Mouse (Mus musculus): Measurements from ENCODE around the gene Jade1.
A peak's percentile ranks its signal among the peaks of the same experiment; 100 is the strongest.

Gene Jade1

GRCm38 (mm10) chr3:41555491-41556381 is at the start of gene Jade1:
Gene Jade1 (plus strand): TSS chr3:41555731.
- no peak for DNase-seq (ENCODE audit: low read depth, low spot score)

GRCm38 (mm10) chr3:41509441-41509840 is 46.1 kb upstream of the Jade1 start:
- DNase-seq (ENCODE audit: low read depth, low spot score), result peak; percentile 88

GRCm38 (mm10) chr3:41510191-41510590 is 45.3 kb upstream of the Jade1 start:
- no peak for DNase-seq (ENCODE audit: low read depth, low spot score)

GRCm38 (mm10) chr3:41510750-41511149 is 44.8 kb upstream of the Jade1 start:
- DNase-seq (ENCODE audit: low read depth, low spot score), result no peak

- DNase-seq (ENCODE audit: low read depth, low spot score), result no peak
Measured at GRCm38 (mm10) chr3:41514003-41514402, 41.5 kb upstream of the Jade1 start.

- DNase-seq (ENCODE audit: low read depth, low spot score), result no peak
Measured at GRCm38 (mm10) chr3:41514683-41515305, 40.7 kb upstream of the Jade1 start.

- no peak for DNase-seq (ENCODE audit: low read depth, low spot score)
Measured at GRCm38 (mm10) chr3:41516961-41517518, 38.5 kb upstream of the Jade1 start.

- DNase-seq (ENCODE audit: low read depth, low spot score), result no peak
Measured at GRCm38 (mm10) chr3:41520925-41521324, 34.6 kb upstream of the Jade1 start.

GRCm38 (mm10) chr3:41521733-41522132 is 33.8 kb upstream of the Jade1 start:
- peak; percentile 11 for DNase-seq (ENCODE audit: low read depth, low spot score)

- peak; percentile 22 for DNase-seq (ENCODE audit: low read depth, low spot score)
Measured at GRCm38 (mm10) chr3:41522226-41523005, 33.1 kb upstream of the Jade1 start.

- DNase-seq (ENCODE audit: low read depth, low spot score), result no peak
Measured at GRCm38 (mm10) chr3:41523006-41523375, 32.5 kb upstream of the Jade1 start.

- no peak for DNase-seq (ENCODE audit: low read depth, low spot score)
Measured at GRCm38 (mm10) chr3:41523460-41523859, 32.1 kb upstream of the Jade1 start.

- no peak for DNase-seq (ENCODE audit: low read depth, low spot score)
Measured at GRCm38 (mm10) chr3:41528291-41528969, 27.1 kb upstream of the Jade1 start.

GRCm38 (mm10) chr3:41530156-41530555 is 25.4 kb upstream of the Jade1 start:
- DNase-seq (ENCODE audit: low read depth, low spot score), result no peak

GRCm38 (mm10) chr3:41531541-41531940 is 24.0 kb upstream of the Jade1 start:
- no peak for DNase-seq (ENCODE audit: low read depth, low spot score)

GRCm38 (mm10) chr3:41532109-41532508 is 23.4 kb upstream of the Jade1 start:
- no peak for DNase-seq (ENCODE audit: low read depth, low spot score)

- no peak for DNase-seq (ENCODE audit: low read depth, low spot score)
Measured at GRCm38 (mm10) chr3:41533660-41534059, 21.9 kb upstream of the Jade1 start.

- DNase-seq (ENCODE audit: low read depth, low spot score), result no peak
Measured at GRCm38 (mm10) chr3:41537957-41538356, 17.6 kb upstream of the Jade1 start.

GRCm38 (mm10) chr3:41541313-41541712 is 14.2 kb upstream of the Jade1 start:
- DNase-seq (ENCODE audit: low read depth, low spot score), result no peak

- no peak for DNase-seq (ENCODE audit: low read depth, low spot score)
Measured at GRCm38 (mm10) chr3:41544451-41544850, 11.1 kb upstream of the Jade1 start.

- peak; percentile 91 for DNase-seq (ENCODE audit: low read depth, low spot score)
Measured at GRCm38 (mm10) chr3:41547289-41547688, 8.2 kb upstream of the Jade1 start.

Measured in 3T3-L1 (cell line).